Mouse (Mus musculus) Patski (cell line): Measurements from ENCODE around the gene Hectd4. TPM values are rescaled to one million over a fixed set of nuclear protein-coding genes. Genes with fewer than 3 reads are reported as not detected.
A peak's percentile ranks its signal among the peaks of the same experiment; 100 is the strongest.

ENCODE experiments used
- ATAC-seq: fragments of 100-300 bp; one replicate; pipeline ENCODE4 v1.8.0; 2021
- CTCF ChIA-PET: fragments of 350-600 bp; sonication (Branson Sonifier 250); formaldehyde crosslinking; loops from one replicate; lab custom pipeline; 2022; ENCODE audit warnings: inconsistent platforms; lab: Charles Lee
- POLR2A ChIA-PET: fragments of 350-600 bp; sonication (Branson Sonifier 250); formaldehyde crosslinking; loops from one replicate; lab custom pipeline; 2022; ENCODE audit warnings: antibody characterized with exemption, inconsistent platforms; lab: Charles Lee
- DNase-seq: peaks from one replicate; pipeline ENCODE4 v3.0.0-alpha.2; 2011; ENCODE audit warnings: low read depth, low spot score
- H3K27me3 ChIP-seq: fragments of 371-371 bp; one replicate; pipeline ENCODE4 v1.5.1; 2021
- CTCF ChIP-seq: fragments of 100-300 bp; IDR thresholded peaks from one replicate; pipeline ENCODE4 v1.5.1; 2021
- in situ Hi-C: fragments of 300-500 bp; cut with MboI; formaldehyde crosslinking; loops from 3 replicates; pipeline ENCODE4 v1.11.1; 2018; ENCODE audit warnings: low pct_unique_long_range_greater_than_20kb, mixed read lengths
- polyA plus RNA-seq: library from polyadenylated mRNA; unstranded; gene quantifications from one replicate; pipeline ENCODE4 v1.2.3, GENCODE M21; 2021

The Hectd4 gene
- polyA plus RNA-seq, 1 experiment from 2014 or later, result 13.7 TPM

DNA sequence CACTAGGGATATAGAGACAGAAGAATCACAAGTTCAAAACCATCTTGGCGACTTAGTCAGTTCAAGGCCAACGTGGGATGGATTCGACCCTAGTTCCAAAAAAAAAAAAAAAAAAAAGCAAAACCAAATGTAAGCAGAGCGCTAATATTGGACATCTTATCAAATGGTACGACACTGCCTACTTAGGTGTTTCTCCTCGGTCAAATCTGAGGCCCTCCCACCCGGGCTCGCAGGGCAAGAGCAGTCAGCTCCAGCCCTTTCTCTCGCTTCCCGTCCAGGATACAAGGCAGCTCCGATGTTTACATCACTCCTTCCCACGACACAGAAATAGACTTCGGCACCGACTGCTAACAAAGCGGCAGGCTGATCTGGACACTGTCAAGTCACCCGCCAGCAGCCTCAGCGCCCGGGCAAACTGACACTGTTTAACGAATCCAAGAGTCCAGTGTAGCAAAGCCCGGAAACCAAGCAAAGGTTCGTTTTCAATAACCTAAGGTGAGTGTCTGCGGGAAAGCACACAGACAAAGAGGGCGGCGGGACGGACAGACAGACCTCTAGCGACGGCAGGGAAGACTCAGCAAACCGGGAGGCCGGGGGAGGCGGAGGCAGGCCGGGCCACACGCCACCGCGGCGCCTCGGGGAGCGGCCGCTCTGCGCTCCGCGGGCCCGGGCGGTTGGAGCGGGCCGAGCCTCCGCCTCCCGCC is 164.9 kb downstream of the Hectd4 start:
- POLR2A ChIA-PET, result interaction anchor here (0.6 to 2.2 kb wide), 2 partner anchors 10 to 24 kb away, joined by 5 to 6 read pairs; no protein-coding TSS in a partner anchor
- peak; percentile 27 for DNase-seq

GRCm38 (mm10) chr5:121385461-121386119 is 165.6 kb downstream of the Hectd4 start, which contains the start of gene Trafd1:
Gene Trafd1 (minus strand): TSS chr5:121385632.
- in situ Hi-C loops, result no loop called here
- DNase-seq (peak; percentile 48), ATAC-seq (peak; percentile 97)
- no peak for TF ChIP-seq CTCF
- ChIA-PET CTCF (no interaction called here), POLR2A (interaction anchor here (2.2 kb wide), 1 partner anchor 9 kb away, joined by 6 read pairs; no protein-coding TSS in a partner anchor)
- H3K27me3 ChIP-seq, result no peaks in the 10 kb centered on the region

More for the DNA sequence above, 164.9 kb downstream of the Hectd4 start:
- TF ChIP-seq CTCF, result no peak
- CTCF ChIA-PET, result interaction anchor here (1.0 to 1.1 kb wide), 2 partner anchors 8 to 13 kb away, joined by 4 to 6 read pairs; partner anchors contain the start of gene Naa25
- peak; percentile 72 for ATAC-seq
- no peaks in the 10 kb centered on the region for H3K27me3 ChIP-seq
- in situ Hi-C loops, result loop anchor here (5.0 kb wide), 1 partner anchor 168 kb away; no protein-coding TSS in a partner anchor

- TF ChIP-seq CTCF, result no peak
- POLR2A ChIA-PET, result no interaction called here
- no peaks in the 10 kb centered on the region for H3K27me3 ChIP-seq
- ATAC-seq, result no peak
- no peak for DNase-seq
- in situ Hi-C loops, result no loop called here
- CTCF ChIA-PET, result interaction anchor here (1.4 kb wide), 1 partner anchor 11 kb away, joined by 5 read pairs; the partner anchor contains the start of gene Naa25
Observed at GRCm38 (mm10) chr5:121386120-121386909, 166.3 kb downstream of the Hectd4 start.

DNA sequence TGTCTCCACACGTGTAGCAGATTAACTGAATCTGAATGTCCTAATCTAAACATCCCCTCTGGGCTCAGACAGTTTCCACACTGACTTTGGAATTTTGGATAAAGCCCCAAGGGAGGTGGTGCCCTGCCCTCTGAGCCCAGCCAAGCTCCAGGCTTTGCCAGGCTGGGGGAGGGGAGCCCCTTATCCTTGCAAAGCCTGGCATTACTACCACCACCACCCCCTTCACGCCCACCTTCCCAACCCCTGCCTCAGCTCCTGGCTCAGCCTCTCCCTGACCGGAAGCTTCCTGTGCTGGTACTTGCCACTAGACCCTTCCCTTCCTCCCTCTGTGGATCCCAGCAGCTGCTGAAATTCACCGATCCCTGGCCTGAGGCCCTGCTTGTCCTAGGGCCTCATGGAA is 167.1 kb downstream of the Hectd4 start:
- ChIA-PET POLR2A (no interaction called here), CTCF (interaction anchor here (1.4 kb wide), 1 partner anchor 10 kb away, joined by 5 read pairs; the partner anchor contains the start of gene Naa25)
- ATAC-seq (no peak), DNase-seq (no peak)
- in situ Hi-C loops, result no loop called here
- no peaks in the 10 kb centered on the region for H3K27me3 ChIP-seq
- TF ChIP-seq CTCF, result no peak

DNA sequence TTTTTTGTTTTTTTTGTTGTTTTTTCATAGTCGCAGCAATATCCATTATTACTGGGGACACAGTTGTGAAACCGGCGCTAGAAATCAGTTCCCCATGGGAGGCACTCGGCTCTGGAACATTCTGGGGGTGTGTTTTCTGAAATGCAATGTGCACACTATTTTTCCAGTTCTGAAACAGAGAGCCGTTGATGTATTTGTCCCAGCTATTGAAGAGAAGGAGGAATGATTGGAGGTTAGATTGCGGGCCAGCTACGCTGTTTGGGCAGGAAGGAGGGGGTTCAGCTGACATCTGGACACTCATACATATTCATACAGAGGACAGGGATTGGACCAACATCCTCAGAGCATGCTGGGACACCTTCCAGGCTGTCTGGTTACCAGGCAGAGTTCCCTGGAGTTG is 169.1 kb downstream of the Hectd4 start:
- no peaks in the 10 kb centered on the region for H3K27me3 ChIP-seq
- POLR2A ChIA-PET, result no interaction called here
- CTCF ChIA-PET, result interaction anchor here (1.3 kb wide), 1 partner anchor 99 kb away, joined by 3 read pairs; no protein-coding TSS in a partner anchor
- ATAC-seq (no peak), DNase-seq (no peak)
- TF ChIP-seq CTCF, result no peak
- in situ Hi-C loops, result no loop called here

DNA sequence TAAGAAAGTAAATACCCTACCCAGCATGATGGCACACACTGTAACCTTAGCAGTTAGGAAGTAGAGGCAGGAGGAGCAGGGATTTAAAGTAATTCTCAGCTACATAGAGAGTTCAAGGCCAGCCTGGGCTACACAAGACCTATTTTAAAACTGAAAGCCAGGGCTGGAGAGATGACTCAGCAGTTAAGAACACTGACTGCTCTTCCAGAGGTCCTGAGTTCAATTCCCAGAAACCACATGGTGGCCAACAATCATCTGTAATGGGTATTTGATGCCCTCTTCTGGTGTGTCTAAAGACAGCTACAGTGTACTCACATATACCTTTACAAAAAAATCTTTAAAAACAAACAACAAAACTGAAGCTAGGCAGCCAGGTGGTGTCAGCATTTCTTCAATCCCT is 169.7 kb downstream of the Hectd4 start:
- ChIA-PET CTCF (interaction anchor here (1.3 to 1.5 kb wide), 2 partner anchors 11 to 98 kb away, joined by 3 read pairs; no protein-coding TSS in a partner anchor), POLR2A (no interaction called here)
- ATAC-seq, result no peak
- in situ Hi-C loops, result no loop called here
- no peak for TF ChIP-seq CTCF
- no peaks in the 10 kb centered on the region for H3K27me3 ChIP-seq
- no peak for DNase-seq

DNA sequence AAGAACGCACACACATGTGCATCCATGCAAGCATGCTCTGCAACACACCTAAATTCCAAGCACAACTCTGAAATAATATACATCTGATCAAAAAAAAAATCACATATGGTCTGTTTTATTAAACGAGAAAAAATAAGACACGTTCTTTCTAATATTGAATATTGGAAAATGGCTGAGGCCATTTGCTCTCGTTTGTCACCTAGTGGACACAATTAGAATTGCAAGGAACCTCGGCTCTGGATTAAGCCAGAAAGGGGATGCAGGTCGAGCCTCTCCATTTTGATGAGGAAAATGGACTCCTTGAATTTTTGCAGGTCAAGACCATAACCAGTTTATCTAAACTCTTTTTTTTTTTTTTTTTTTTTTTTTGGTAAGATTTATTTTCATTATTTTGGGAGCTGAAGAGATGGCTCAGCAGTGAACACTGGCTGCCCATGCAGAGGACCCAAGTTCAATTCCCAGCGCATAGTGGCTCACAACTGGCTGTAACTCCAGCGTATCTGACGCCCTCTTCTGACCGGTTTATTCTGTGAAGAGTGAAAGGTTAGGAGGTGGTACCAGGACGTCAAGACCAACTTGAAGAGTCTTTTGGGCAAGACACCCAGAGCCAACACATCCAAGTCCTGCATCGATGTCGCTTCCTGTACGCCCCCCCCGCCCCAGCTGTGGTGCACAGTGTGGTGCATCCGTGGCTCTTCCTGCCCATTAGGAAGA is 172.8 kb downstream of the Hectd4 start:
- no peak for DNase-seq
- POLR2A ChIA-PET, result interaction anchor here (0.6 kb wide), 1 partner anchor 105 kb away, joined by 5 read pairs; no protein-coding TSS in a partner anchor
- H3K27me3 ChIP-seq, result no peaks in the 10 kb centered on the region
- CTCF ChIA-PET, result interaction anchor here (0.8 to 1.6 kb wide), 3 partner anchors 8 to 20 kb away, joined by 3 to 8 read pairs (median 6); no protein-coding TSS in a partner anchor
- in situ Hi-C loops, result no loop called here
- TF ChIP-seq CTCF, result peak; percentile 71
- no peak for ATAC-seq

- ChIA-PET POLR2A (interaction anchor here (0.6 to 1.7 kb wide), 3 partner anchors 9 to 104 kb away, joined by 5 to 6 read pairs (median 5); no protein-coding TSS in a partner anchor), CTCF (interaction anchor here (0.8 to 1.6 kb wide), 4 partner anchors 9 to 19 kb away, joined by 3 to 8 read pairs (median 6); no protein-coding TSS in a partner anchor)
- TF ChIP-seq CTCF, result no peak
- DNase-seq (no peak), ATAC-seq (no peak)
- no peaks in the 10 kb centered on the region for H3K27me3 ChIP-seq
- in situ Hi-C loops, result no loop called here
Observed at GRCm38 (mm10) chr5:121393402-121393801, 173.4 kb downstream of the Hectd4 start.

GRCm38 (mm10) chr5:121395621-121396020 is 175.6 kb downstream of the Hectd4 start:
- ATAC-seq (no peak), DNase-seq (no peak)
- ChIA-PET CTCF (interaction anchor here (0.8 to 1.4 kb wide), 2 partner anchors 12 to 38 kb away, joined by 3 read pairs; no protein-coding TSS in a partner anchor), POLR2A (no interaction called here)
- H3K27me3 ChIP-seq, result no peaks in the 10 kb centered on the region
- in situ Hi-C loops, result no loop called here
- TF ChIP-seq CTCF, result no peak
